Mouse (Mus musculus) megakaryocyte, adult 5-6 weeks (primary cell): ENCODE results near the gene Polk. TPM values are rescaled to one million over a fixed set of nuclear protein-coding genes. Genes with fewer than 3 reads are reported as not detected.

Experiments used
- total RNA-seq, 2 experiments: library from RNA; stranded (forward) in 1 of 2; stranded (reverse) in 1 of 2; fragments of 153-499, 151-499 nt in 1 of 2; fragments of 221-1000, 200-1000 nt in 1 of 2; gene quantifications; 2 replicates each; pipeline versions ENCODE4 v1.2.3 to v1.2.4; 2015 to 2017

Polk gene
- total RNA-seq, 2 experiments from 2014 or later = 9.5 TPM

Other genes starting within 250 kb of the Polk start
- 10.5 and 15.6 TPM in 2 replicates for gene Poc5, start 154.3 kb downstream of the Polk start, total RNA-seq (2015)
- gene Poc5, start 154.3 kb downstream of the Polk start, total RNA-seq (2017) = 11.4 and 11.7 TPM in 2 replicates
- not detected in 2 replicates for gene Ankdd1b, start 71.4 kb downstream of the Polk start, total RNA-seq (2015)
- gene Ankdd1b, start 71.4 kb downstream of the Polk start, total RNA-seq (2017) = 0.18 TPM in 1 of 2 replicates, not detected in the other
- not detected in 2 replicates for gene Gm17622, start 51.8 kb downstream of the Polk start, total RNA-seq (2015)
- gene Gm17622, start 51.8 kb downstream of the Polk start, total RNA-seq (2017) = not detected in 2 replicates
- 45.6 and 58.8 TPM in 2 replicates for gene Col4a3bp, start within 50 bp of the Polk start, total RNA-seq (2015)
- 88.5 and 101 TPM in 2 replicates for gene Col4a3bp, start within 50 bp of the Polk start, total RNA-seq (2017)
- 27.8 and 31.8 TPM in 2 replicates for gene Hmgcr, start 128.4 kb upstream of the Polk start, total RNA-seq (2015)
- 34.6 and 36.5 TPM in 2 replicates for gene Hmgcr, start 128.4 kb upstream of the Polk start, total RNA-seq (2017)
- gene Ankrd31, start 205.7 kb upstream of the Polk start, total RNA-seq (2015) = not detected in 2 replicates
- not detected in 2 replicates for gene Ankrd31, start 205.7 kb upstream of the Polk start, total RNA-seq (2017)